Mouse (Mus musculus) intestine, embryonic 16.5 days (tissue): Measurements from ENCODE around the gene Ppp1r14d. TPM values are rescaled to one million over a fixed set of nuclear protein-coding genes. Genes with fewer than 3 reads are reported as not detected.

Source experiments
- ATAC-seq: fragments of 200-750 bp; cut with Nextera tagmentation; 2 replicates; pipeline ENCODE4 v1.8.0; 2017; ENCODE audit warnings: moderate TSS enrichment, moderate library complexity
- H3K27ac ChIP-seq: fragments of 300-500 bp; sonication (generic); 2 replicates; pipeline ENCODE4 v1.5.1; 2014; ENCODE audit warnings: mild to moderate bottlenecking, low read length
- H3K27me3 ChIP-seq: fragments of 300-500 bp; sonication (generic); replicated peaks from 2 replicates; pipeline ENCODE4 v1.6.1; 2014; ENCODE audit warnings: low read length, control low read depth, mixed read lengths; ENCODE audit not compliant: control insufficient read depth, insufficient read depth
- H3K36me3 ChIP-seq: fragments of 300-500 bp; sonication (generic); 2 replicates; pipeline ENCODE4 v1.6.1; 2014; ENCODE audit warnings: low read length, control low read depth; ENCODE audit not compliant: control insufficient read depth, insufficient read depth
- H3K4me1 ChIP-seq: fragments of 300-500 bp; sonication (generic); 2 replicates; pipeline ENCODE4 v1.6.1; 2014; ENCODE audit warnings: low read length, control low read depth, mixed read lengths; ENCODE audit not compliant: control insufficient read depth, insufficient read depth
- H3K4me2 ChIP-seq: fragments of 300-500 bp; sonication (generic); 2 replicates; pipeline ENCODE4 v1.6.1; 2014; ENCODE audit warnings: low read depth, low read length, control low read depth
- H3K4me3 ChIP-seq: fragments of 300-500 bp; sonication (generic); 2 replicates; pipeline ENCODE4 v1.5.1; 2014; ENCODE audit warnings: mild to moderate bottlenecking, low read length
- H3K9ac ChIP-seq: fragments of 300-500 bp; sonication (generic); 2 replicates; pipeline ENCODE4 v1.6.1; 2014; ENCODE audit warnings: low read depth, low read length
- H3K9me3 ChIP-seq: fragments of 300-500 bp; sonication (generic); 2 replicates; pipeline ENCODE4 v1.6.1; 2016; ENCODE audit warnings: low read length, control low read depth; ENCODE audit not compliant: control insufficient read depth
- whole genome bisulfite sequencing: fragments of 180-500 bp; shearing (Covaris S2); extraction: QIAGEN DNeasy Blood & Tissue Kit; methylation state at CpG from one replicate; pipeline ENCODE4 v1.1.7; 2014; 5-methylcytosine and 5-hydroxymethylcytosine counted together
- polyA plus RNA-seq: library from polyadenylated mRNA; unstranded; fragments of >200 nt; fragmentation: Nextera tagmentation; extraction: Ambion mirVana; gene quantifications from 2 replicates; pipeline ENCODE4 v1.2.1, GENCODE M21; 2015

Gene Ppp1r14d
- polyA plus RNA-seq, 1 experiment from 2014 or later = 30.1 TPM

GRCm38 (mm10) chr2:119170282-119170681, 59.4 kb downstream of the Ppp1r14d start:
- no peak for ATAC-seq
- H3K4me1 ChIP-seq = peaks cover 33% of the 10 kb centered on the region
- WGBS = 85% methylated on average over 2 of the region's 2 CpGs
- H3K4me2 ChIP-seq = no peak overlapping the region
- no peaks in the 10 kb centered on the region; the same call in 1 of the 2 replicates for H3K27me3 ChIP-seq
- no peak overlapping the region for H3K27ac ChIP-seq
- H3K36me3 ChIP-seq = no peaks in the 10 kb centered on the region
- H3K9ac ChIP-seq = no peak overlapping the region
- no peaks in the 10 kb centered on the region for H3K9me3 ChIP-seq
- H3K4me3 ChIP-seq = no peak overlapping the region

Other genes with a start within 250 kb of the Ppp1r14d start
- 37.6 and 39.9 TPM in 2 replicates for gene Ccdc32, start 200.5 kb downstream of the Ppp1r14d start, polyA plus RNA-seq
- 3.9 TPM in 2 replicates for gene Rpusd2, start 195.1 kb downstream of the Ppp1r14d start, polyA plus RNA-seq
- 28.3 and 37.8 TPM in 2 replicates for gene Knl1, start 182.8 kb downstream of the Ppp1r14d start, polyA plus RNA-seq
- gene Rad51, start 117.1 kb downstream of the Ppp1r14d start, polyA plus RNA-seq = 33.1 and 41.2 TPM in 2 replicates
- 63.9 and 73.2 TPM in 2 replicates for gene Rmdn3, start 72.9 kb downstream of the Ppp1r14d start, polyA plus RNA-seq
- 41.2 and 51.9 TPM in 2 replicates for gene Gchfr, start 62.1 kb downstream of the Ppp1r14d start, polyA plus RNA-seq
- gene Gm14137, start 55.4 kb downstream of the Ppp1r14d start, polyA plus RNA-seq = 0.15 and 0.31 TPM in 2 replicates
- gene Zfyve19, start 21.3 kb downstream of the Ppp1r14d start, polyA plus RNA-seq = 69.1 and 69.8 TPM in 2 replicates
- 10.3 and 14.9 TPM in 2 replicates for gene Dnajc17, start 21.1 kb downstream of the Ppp1r14d start, polyA plus RNA-seq
- 114 and 132 TPM in 2 replicates for gene Spint1, start 7.5 kb upstream of the Ppp1r14d start, polyA plus RNA-seq
- gene Rhov, start 41.4 kb upstream of the Ppp1r14d start, polyA plus RNA-seq = 3.9 and 4.1 TPM in 2 replicates
- gene Vps18, start 58.8 kb upstream of the Ppp1r14d start, polyA plus RNA-seq = 25.5 and 29.6 TPM in 2 replicates
- 8.4 and 8.7 TPM in 2 replicates for gene Dll4, start 95.9 kb upstream of the Ppp1r14d start, polyA plus RNA-seq
- gene Chac1, start 121.3 kb upstream of the Ppp1r14d start, polyA plus RNA-seq = 2.7 and 6.0 TPM in 2 replicates
- gene Ino80, start 247.8 kb upstream of the Ppp1r14d start, polyA plus RNA-seq = 3.2 and 3.4 TPM in 2 replicates